Mouse (Mus musculus): ENCODE results near the gene Nhsl1. TPM values are rescaled to one million over a fixed set of nuclear protein-coding genes. Genes with fewer than 3 reads are reported as not detected.

Nhsl1 gene
- polyA plus RNA-seq, 1 experiment from 2014 or later = 8.6 TPM

GRCm38 (mm10) chr10:18457808-18458475 is 139.2 kb downstream of the Nhsl1 start:
- WGBS = 55% methylated on average over 8 of the region's 8 CpGs

GRCm38 (mm10) chr10:18461336-18461735 is 142.6 kb downstream of the Nhsl1 start:
- H3K4me1 ChIP-seq = peaks cover 25% of the 10 kb centered on the region; the same call in 1 of the 2 replicates
- H3K9ac ChIP-seq = no peak overlapping the region
- H3K4me3 ChIP-seq = no peak overlapping the region
- no peaks in the 10 kb centered on the region for H3K36me3 ChIP-seq
- no peak overlapping the region for H3K4me2 ChIP-seq (replicated peaks)
- no peaks in the 10 kb centered on the region for H3K9me3 ChIP-seq
- 96% methylated on average over 13 of the region's 13 CpGs for WGBS
- no peak overlapping the region for H3K27ac ChIP-seq
- no peaks in the 10 kb centered on the region for H3K27me3 ChIP-seq
- no peak for ATAC-seq (ENCODE audit: low FRiP score, low read depth)

More at GRCm38 (mm10) chr10:18457808-18458475, 139.2 kb downstream of the Nhsl1 start:
- Histone ChIP-seq H3K4me2 (replicated peaks) (no peak overlapping the region), H3K27me3 (no peaks in the 10 kb centered on the region), H3K27ac (0 out of 2 replicates have a peak overlapping the region, but pooled peaks have one; percentile 15), H3K4me3 (no peak overlapping the region), H3K9me3 (no peaks in the 10 kb centered on the region), H3K9ac (no peak overlapping the region; the same call in 1 of the 2 replicates), H3K36me3 (no peaks in the 10 kb centered on the region), H3K4me1 (peaks cover 23% of the 10 kb centered on the region)
- no peak for ATAC-seq (ENCODE audit: low FRiP score, low read depth)

- H3K4me1 ChIP-seq = peaks cover 20% of the 10 kb centered on the region
- H3K27ac ChIP-seq = no peak overlapping the region
- no peaks in the 10 kb centered on the region for H3K27me3 ChIP-seq
- no peaks in the 10 kb centered on the region for H3K9me3 ChIP-seq
- no peak overlapping the region for H3K4me3 ChIP-seq
- ATAC-seq (ENCODE audit: low FRiP score, low read depth) = no peak
- H3K36me3 ChIP-seq = no peaks in the 10 kb centered on the region
- H3K9ac ChIP-seq = no peak overlapping the region
- WGBS = 71% methylated on average over 23 of the region's 23 CpGs
- H3K4me2 ChIP-seq (replicated peaks) = no peak overlapping the region
Measured at GRCm38 (mm10) chr10:18463071-18463841, 144.5 kb downstream of the Nhsl1 start.

DNA sequence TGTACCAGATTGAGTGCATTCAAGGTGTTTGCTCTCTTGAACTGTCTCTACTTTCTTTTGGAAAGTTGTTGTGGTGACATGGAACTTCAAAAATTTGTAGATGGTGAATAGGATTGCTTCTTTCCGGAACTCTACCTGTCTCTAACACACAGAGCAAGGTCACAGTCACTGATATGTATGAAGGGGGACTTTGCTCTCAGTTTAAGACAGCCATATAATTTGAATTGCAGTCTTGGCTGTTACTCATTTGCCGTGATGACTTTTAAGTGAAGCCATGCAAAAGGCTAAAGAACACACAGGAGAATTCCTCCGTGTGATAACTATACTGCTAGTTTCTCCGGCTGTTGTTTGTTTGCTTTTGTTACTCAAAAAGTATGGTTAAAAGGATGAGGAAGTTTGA is 149.6 kb downstream of the Nhsl1 start:
- ATAC-seq (ENCODE audit: low FRiP score, low read depth) = no peak
- H3K4me3 ChIP-seq = no peak overlapping the region
- peaks cover 9% of the 10 kb centered on the region for H3K36me3 ChIP-seq
- H3K27me3 ChIP-seq = no peaks in the 10 kb centered on the region
- 0 out of 2 replicates have a peak overlapping the region, but pooled peaks have one; percentile 10 for H3K27ac ChIP-seq
- WGBS = 31% methylated on average over 4 of the region's 4 CpGs
- peak overlapping the region; percentile 56 for H3K4me2 ChIP-seq (replicated peaks)
- peaks cover 48% of the 10 kb centered on the region for H3K4me1 ChIP-seq
- H3K9ac ChIP-seq = no peak overlapping the region
- H3K9me3 ChIP-seq = no peaks in the 10 kb centered on the region

DNA sequence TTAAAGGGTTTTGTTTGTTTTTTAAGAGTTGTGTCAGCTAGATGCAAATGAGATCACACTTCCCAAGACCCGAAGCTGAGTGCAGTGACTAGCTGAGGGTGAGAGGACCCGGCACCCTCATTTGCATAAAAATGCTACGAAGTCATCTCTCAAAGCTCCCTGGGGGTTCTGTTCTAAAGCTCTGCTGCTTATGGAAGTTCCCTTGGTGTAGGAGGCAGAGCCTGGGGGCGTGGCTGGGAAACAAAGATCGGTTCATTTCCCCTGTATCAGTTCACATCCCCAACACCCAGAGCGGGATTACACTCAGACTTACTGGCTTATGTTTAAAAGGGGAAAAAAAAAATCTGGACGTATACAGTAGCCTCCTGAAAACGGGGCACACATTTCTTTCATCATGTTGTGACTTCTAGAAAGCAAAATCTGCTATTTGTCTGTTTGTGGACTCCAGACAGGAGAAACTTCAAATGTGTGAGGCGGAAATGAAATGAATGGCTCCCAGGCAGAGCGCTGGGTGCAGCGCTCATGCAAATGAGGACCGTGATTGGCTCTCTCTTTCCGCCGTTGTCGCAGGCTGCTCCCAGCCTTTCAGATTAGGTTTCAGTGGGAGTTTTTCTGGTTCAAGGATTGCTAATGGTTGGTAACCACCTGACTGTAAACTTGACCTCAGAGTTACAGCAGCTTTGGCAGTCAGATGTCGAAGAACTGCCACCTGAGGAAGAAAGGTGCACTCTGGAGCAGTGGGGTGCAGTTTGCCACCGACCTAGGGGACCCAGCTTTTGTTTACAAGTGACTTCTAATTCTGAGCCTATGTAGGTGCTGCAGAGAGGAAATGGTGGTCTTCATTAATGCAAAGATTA is 150.7 kb downstream of the Nhsl1 start:
- Histone ChIP-seq H3K4me1 (peaks cover 45% of the 10 kb centered on the region), H3K27me3 (no peaks in the 10 kb centered on the region), H3K36me3 (peaks cover 13% of the 10 kb centered on the region), H3K27ac (peak overlapping the region; percentile 12; the same call in 1 of the 2 replicates), H3K9me3 (no peaks in the 10 kb centered on the region), H3K4me2 (replicated peaks) (peak overlapping the region; percentile 56), H3K9ac (no peak overlapping the region), H3K4me3 (peak overlapping the region; percentile 21)
- WGBS = 2% methylated on average over 17 of the region's 17 CpGs
- peak; percentile 48 for ATAC-seq (ENCODE audit: low FRiP score, low read depth)

DNA sequence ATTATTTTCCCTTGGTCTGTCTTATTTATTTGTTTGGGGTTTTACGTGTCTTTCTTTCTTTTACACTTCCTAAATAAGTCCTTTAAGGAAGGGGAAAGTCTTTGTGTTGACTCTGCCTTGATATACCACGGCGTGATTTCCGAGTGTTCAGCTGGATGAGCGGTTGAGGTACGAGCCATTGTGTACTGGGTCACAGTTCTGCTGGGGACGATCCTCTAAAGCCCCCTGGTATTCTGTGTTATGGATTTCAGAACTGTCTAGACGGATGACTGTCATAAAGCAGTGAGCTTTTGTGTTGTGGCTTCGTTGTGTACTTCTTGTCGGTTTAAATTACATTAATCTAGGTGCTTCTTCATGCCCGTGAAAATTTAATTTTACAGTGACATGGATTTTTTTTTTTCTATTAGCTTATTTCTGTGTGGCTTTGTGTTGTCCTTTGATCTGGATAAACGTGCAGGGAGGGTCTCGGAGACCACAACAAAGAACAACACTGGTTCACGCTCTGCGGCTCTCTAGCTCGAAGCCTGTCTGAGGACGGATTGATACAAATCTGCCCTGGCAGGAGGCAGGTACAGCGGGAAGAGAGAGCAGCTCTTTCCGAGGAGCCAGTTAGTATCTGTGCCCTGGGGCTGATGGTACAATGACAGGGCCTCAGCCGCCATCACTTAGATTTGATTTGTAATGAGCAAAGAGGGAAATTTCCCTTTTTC is 151.7 kb downstream of the Nhsl1 start:
- Histone ChIP-seq H3K36me3 (peaks cover 13% of the 10 kb centered on the region), H3K27ac (no peak overlapping the region), H3K9ac (peak overlapping the region; percentile 19; the same call in 1 of the 2 replicates), H3K9me3 (no peaks in the 10 kb centered on the region), H3K4me1 (peaks cover 45% of the 10 kb centered on the region), H3K4me3 (peak overlapping the region; percentile 17), H3K4me2 (replicated peaks) (peak overlapping the region; percentile 56), H3K27me3 (no peaks in the 10 kb centered on the region)
- WGBS = 40% methylated on average over 20 of the region's 20 CpGs
- no peak for ATAC-seq (ENCODE audit: low FRiP score, low read depth)

DNA sequence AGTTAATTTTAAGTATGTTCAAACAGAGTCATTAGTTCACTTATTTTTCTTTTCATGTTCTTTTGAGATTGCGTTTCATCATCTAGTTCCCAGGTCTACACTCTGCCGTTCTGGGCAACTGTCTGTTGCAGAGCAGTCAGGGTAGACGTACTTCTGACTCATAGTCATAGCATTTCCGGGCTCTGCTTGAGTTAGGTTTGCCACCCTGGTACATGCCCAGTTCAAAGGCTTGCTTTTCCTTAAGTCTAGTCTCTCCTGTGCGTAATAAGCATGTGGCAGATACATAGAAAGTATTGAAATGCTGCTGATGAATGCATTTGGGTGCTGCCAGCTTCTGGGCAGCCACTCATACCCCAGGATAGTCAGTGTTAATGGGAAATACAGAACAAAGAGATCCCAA is 152.9 kb downstream of the Nhsl1 start:
- Histone ChIP-seq H3K4me2 (replicated peaks) (peak overlapping the region; percentile 56; the same call in 1 of the 2 replicates), H3K4me3 (no peak overlapping the region), H3K9me3 (no peaks in the 10 kb centered on the region), H3K9ac (no peak overlapping the region), H3K36me3 (peaks cover 13% of the 10 kb centered on the region), H3K27me3 (no peaks in the 10 kb centered on the region), H3K4me1 (peaks cover 45% of the 10 kb centered on the region), H3K27ac (no peak overlapping the region)
- 74% methylated on average over 5 of the region's 5 CpGs for WGBS
- no peak for ATAC-seq (ENCODE audit: low FRiP score, low read depth)

DNA sequence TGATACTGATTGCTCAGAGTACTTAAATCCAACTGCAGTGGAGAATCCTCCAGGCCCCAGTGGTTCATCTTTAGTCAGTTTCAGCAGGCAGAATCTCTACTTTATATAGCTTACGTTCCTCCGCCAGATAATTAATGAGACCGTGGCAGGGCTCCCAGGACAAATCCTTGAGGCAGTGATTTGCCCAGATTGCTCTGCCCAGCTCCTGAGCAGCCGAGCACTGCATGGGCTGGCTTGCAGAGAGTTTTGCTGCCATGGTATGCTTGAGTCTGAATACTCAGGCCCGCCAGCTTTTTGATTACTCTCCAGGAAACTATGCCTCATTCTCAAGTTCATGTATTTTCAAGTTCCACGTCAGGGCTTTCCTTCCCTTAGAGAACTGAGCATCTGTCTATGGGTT is 156.3 kb downstream of the Nhsl1 start:
- H3K4me1 ChIP-seq = peaks cover 18% of the 10 kb centered on the region
- H3K9ac ChIP-seq = no peak overlapping the region
- no peak for ATAC-seq (ENCODE audit: low FRiP score, low read depth)
- no peak overlapping the region for H3K4me2 ChIP-seq (replicated peaks)
- no peaks in the 10 kb centered on the region for H3K9me3 ChIP-seq
- H3K36me3 ChIP-seq = peaks cover 13% of the 10 kb centered on the region
- H3K27me3 ChIP-seq = no peaks in the 10 kb centered on the region
- no peak overlapping the region for H3K27ac ChIP-seq
- no peak overlapping the region for H3K4me3 ChIP-seq
- WGBS = 80% methylated on average over 6 of the region's 6 CpGs

GRCm38 (mm10) chr10:18478294-18478693 is 159.5 kb downstream of the Nhsl1 start:
- no peak for ATAC-seq (ENCODE audit: low FRiP score, low read depth)
- Histone ChIP-seq H3K4me3 (no peak overlapping the region), H3K27ac (no peak overlapping the region), H3K4me2 (replicated peaks) (no peak overlapping the region), H3K9me3 (no peaks in the 10 kb centered on the region), H3K9ac (no peak overlapping the region), H3K4me1 (peaks cover 18% of the 10 kb centered on the region), H3K27me3 (no peaks in the 10 kb centered on the region), H3K36me3 (peaks cover 5% of the 10 kb centered on the region)
- 88% methylated on average over 4 of the region's 4 CpGs for WGBS

DNA sequence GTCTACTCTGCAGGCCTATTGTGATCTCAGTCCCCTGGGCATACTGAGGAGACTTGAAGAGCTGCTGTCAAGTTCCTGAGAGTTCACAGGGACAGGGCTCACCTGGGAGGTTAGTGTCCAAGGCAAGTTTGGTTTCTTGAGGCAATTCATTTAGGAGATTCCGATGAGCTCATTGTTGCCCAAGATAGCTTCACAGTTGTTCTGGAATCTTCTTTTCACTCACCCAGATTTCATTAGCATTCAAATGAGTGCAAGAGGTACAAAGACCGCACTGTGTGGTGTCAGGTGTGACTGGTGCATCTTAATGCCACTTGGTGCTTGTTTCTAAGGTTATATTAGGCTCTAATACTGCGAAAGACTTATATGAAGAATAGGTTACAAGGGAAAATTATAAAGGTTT is 160.5 kb downstream of the Nhsl1 start:
- 88% methylated on average over 3 of the region's 3 CpGs for WGBS
- no peaks in the 10 kb centered on the region for H3K9me3 ChIP-seq
- H3K9ac ChIP-seq = no peak overlapping the region
- no peak overlapping the region for H3K4me2 ChIP-seq (replicated peaks)
- no peak for ATAC-seq (ENCODE audit: low FRiP score, low read depth)
- no peaks in the 10 kb centered on the region for H3K27me3 ChIP-seq
- H3K36me3 ChIP-seq = no peaks in the 10 kb centered on the region; the same call in none of the 2 replicates
- no peak overlapping the region for H3K4me3 ChIP-seq
- peaks cover 18% of the 10 kb centered on the region for H3K4me1 ChIP-seq
- no peak overlapping the region for H3K27ac ChIP-seq

- H3K27ac ChIP-seq = no peak overlapping the region
- no peak for ATAC-seq (ENCODE audit: low FRiP score, low read depth)
- no peaks in the 10 kb centered on the region; the same call in none of the 2 replicates for H3K36me3 ChIP-seq
- H3K27me3 ChIP-seq = no peaks in the 10 kb centered on the region
- H3K4me3 ChIP-seq = no peak overlapping the region
- H3K9ac ChIP-seq = no peak overlapping the region
- no peaks in the 10 kb centered on the region for H3K9me3 ChIP-seq
- 83% methylated on average over 10 of the region's 10 CpGs for WGBS
- H3K4me2 ChIP-seq (replicated peaks) = no peak overlapping the region
- peaks cover 18% of the 10 kb centered on the region for H3K4me1 ChIP-seq
Measured at GRCm38 (mm10) chr10:18480836-18481235, 162.1 kb downstream of the Nhsl1 start.
